Mouse (Mus musculus): ENCODE data around the gene Eea1. TPM values are rescaled to one million over a fixed set of nuclear protein-coding genes. Genes with fewer than 3 reads are reported as not detected.

Eea1 gene
- 21.6 and 21.7 TPM in 2 replicates for polyA plus RNA-seq (2015; fragmentation: Nextera tagmentation; extraction: Ambion mirVana)

- no peaks in the 10 kb centered on the region for H3K27me3 ChIP-seq
- H3K36me3 ChIP-seq, result no peaks in the 10 kb centered on the region
- H3K4me3 ChIP-seq, result peak within 1 kb of the TSS; percentile 84
- WGBS, result under 1% methylated on average over 41 of the region's 59 CpGs
- peak; percentile 99 for ATAC-seq (ENCODE audit: low FRiP score)
- peak within 1 kb of the TSS; percentile 84 for H3K4me2 ChIP-seq
- peaks cover 24% of the 10 kb centered on the region for H3K4me1 ChIP-seq (replicated peaks)
- no peaks in the 10 kb centered on the region for H3K9me3 ChIP-seq
- peak within 1 kb of the TSS; percentile 89 for H3K9ac ChIP-seq
- H3K27ac ChIP-seq, result peak within 1 kb of the TSS; percentile 94
Measured at GRCm38 (mm10) chr10:95940046-95940900, at the start of gene Eea1. Gene Eea1 (plus strand): TSS chr10:95940650.

- ATAC-seq (ENCODE audit: low FRiP score), result no peak
- Histone ChIP-seq H3K4me3 (no peak overlapping the region), H3K27me3 (no peaks in the 10 kb centered on the region), H3K36me3 (no peaks in the 10 kb centered on the region), H3K4me2 (no peak overlapping the region), H3K9me3 (no peaks in the 10 kb centered on the region), H3K9ac (no peak overlapping the region), H3K4me1 (replicated peaks) (0 out of 2 replicates have a peak, but pooled peaks cover 7% of the 10 kb centered on the region), H3K27ac (no peak overlapping the region)
- WGBS, result 79% methylated on average over 7 of the region's 7 CpGs
Measured at GRCm38 (mm10) chr10:95891214-95891960, 49.1 kb upstream of the Eea1 start.

- 78% methylated on average over 9 of the region's 9 CpGs for WGBS
- no peak overlapping the region for H3K9ac ChIP-seq
- 0 out of 2 replicates have a peak, but pooled peaks cover 7% of the 10 kb centered on the region for H3K4me1 ChIP-seq (replicated peaks)
- no peak overlapping the region for H3K27ac ChIP-seq
- H3K9me3 ChIP-seq, result no peaks in the 10 kb centered on the region
- ATAC-seq (ENCODE audit: low FRiP score), result no peak
- H3K4me3 ChIP-seq, result no peak overlapping the region
- no peaks in the 10 kb centered on the region for H3K27me3 ChIP-seq
- no peak overlapping the region for H3K4me2 ChIP-seq
- H3K36me3 ChIP-seq, result no peaks in the 10 kb centered on the region
Measured at GRCm38 (mm10) chr10:95892132-95892531, 48.3 kb upstream of the Eea1 start.

GRCm38 (mm10) chr10:95893291-95893932 lies 47.0 kb upstream of the Eea1 start:
- Histone ChIP-seq H3K36me3 (no peaks in the 10 kb centered on the region), H3K9me3 (no peaks in the 10 kb centered on the region), H3K4me2 (no peak overlapping the region), H3K27ac (no peak overlapping the region), H3K9ac (no peak overlapping the region), H3K4me3 (no peak overlapping the region), H3K27me3 (no peaks in the 10 kb centered on the region), H3K4me1 (replicated peaks) (0 out of 2 replicates have a peak, but pooled peaks cover 7% of the 10 kb centered on the region)
- 87% methylated on average over 14 of the region's 14 CpGs for WGBS
- ATAC-seq (ENCODE audit: low FRiP score), result no peak

- H3K27me3 ChIP-seq, result no peaks in the 10 kb centered on the region
- 0 out of 2 replicates have a peak, but pooled peaks cover 7% of the 10 kb centered on the region for H3K4me1 ChIP-seq (replicated peaks)
- peak overlapping the region; percentile 26 for H3K4me3 ChIP-seq
- H3K36me3 ChIP-seq, result no peaks in the 10 kb centered on the region
- ATAC-seq (ENCODE audit: low FRiP score), result peak; percentile 53; the same call in 1 of the 2 replicates
- H3K9ac ChIP-seq, result peak overlapping the region; percentile 49
- H3K9me3 ChIP-seq, result no peaks in the 10 kb centered on the region
- peak overlapping the region; percentile 53 for H3K4me2 ChIP-seq
- H3K27ac ChIP-seq, result no peak overlapping the region
- WGBS, result 38% methylated on average over 17 of the region's 17 CpGs
Measured at GRCm38 (mm10) chr10:95894036-95894855, 46.2 kb upstream of the Eea1 start.

GRCm38 (mm10) chr10:95894856-95895386 lies 45.5 kb upstream of the Eea1 start:
- Histone ChIP-seq H3K36me3 (no peaks in the 10 kb centered on the region), H3K4me2 (peak overlapping the region; percentile 53), H3K9me3 (no peaks in the 10 kb centered on the region), H3K4me3 (peak overlapping the region; percentile 26), H3K4me1 (replicated peaks) (0 out of 2 replicates have a peak, but pooled peaks cover 7% of the 10 kb centered on the region), H3K27ac (no peak overlapping the region), H3K9ac (peak overlapping the region; percentile 49; the same call in 1 of the 2 replicates), H3K27me3 (no peaks in the 10 kb centered on the region)
- WGBS, result 46% methylated on average over 10 of the region's 10 CpGs
- ATAC-seq (ENCODE audit: low FRiP score), result peak; percentile 70

- Histone ChIP-seq H3K27me3 (no peaks in the 10 kb centered on the region), H3K9me3 (no peaks in the 10 kb centered on the region), H3K4me2 (no peak overlapping the region), H3K9ac (no peak overlapping the region), H3K4me1 (replicated peaks) (0 out of 2 replicates have a peak, but pooled peaks cover 7% of the 10 kb centered on the region), H3K27ac (no peak overlapping the region), H3K4me3 (no peak overlapping the region), H3K36me3 (no peaks in the 10 kb centered on the region)
- peak; percentile 63 for ATAC-seq (ENCODE audit: low FRiP score)
- WGBS, result 63% methylated on average over 5 of the region's 5 CpGs
Measured at GRCm38 (mm10) chr10:95898471-95899154, 41.8 kb upstream of the Eea1 start.

GRCm38 (mm10) chr10:95904668-95905067 lies 35.8 kb upstream of the Eea1 start:
- H3K4me3 ChIP-seq, result no peak overlapping the region
- no peak overlapping the region for H3K9ac ChIP-seq
- no peaks in the 10 kb centered on the region for H3K4me1 ChIP-seq (replicated peaks)
- H3K9me3 ChIP-seq, result no peaks in the 10 kb centered on the region
- H3K4me2 ChIP-seq, result no peak overlapping the region
- no peaks in the 10 kb centered on the region for H3K27me3 ChIP-seq
- no peaks in the 10 kb centered on the region for H3K36me3 ChIP-seq
- WGBS, result 94% methylated on average over 6 of the region's 6 CpGs
- ATAC-seq (ENCODE audit: low FRiP score), result no peak
- H3K27ac ChIP-seq, result no peak overlapping the region

- H3K4me2 ChIP-seq, result no peak overlapping the region
- WGBS, result over 99% methylated on average over 4 of the region's 4 CpGs
- H3K36me3 ChIP-seq, result no peaks in the 10 kb centered on the region
- no peaks in the 10 kb centered on the region for H3K4me1 ChIP-seq (replicated peaks)
- H3K9ac ChIP-seq, result no peak overlapping the region
- no peak overlapping the region for H3K4me3 ChIP-seq
- no peaks in the 10 kb centered on the region for H3K9me3 ChIP-seq
- ATAC-seq (ENCODE audit: low FRiP score), result no peak
- no peaks in the 10 kb centered on the region for H3K27me3 ChIP-seq
- no peak overlapping the region for H3K27ac ChIP-seq
Measured at GRCm38 (mm10) chr10:95909246-95909909, 31.1 kb upstream of the Eea1 start.

- H3K4me1 ChIP-seq (replicated peaks), result no peaks in the 10 kb centered on the region
- no peaks in the 10 kb centered on the region for H3K36me3 ChIP-seq
- H3K4me2 ChIP-seq, result no peak overlapping the region
- no peak overlapping the region for H3K4me3 ChIP-seq
- no peaks in the 10 kb centered on the region for H3K27me3 ChIP-seq
- no peak overlapping the region for H3K27ac ChIP-seq
- H3K9ac ChIP-seq, result no peak overlapping the region
- H3K9me3 ChIP-seq, result no peaks in the 10 kb centered on the region
- no peak for ATAC-seq (ENCODE audit: low FRiP score)
- 84% methylated on average over 5 of the region's 5 CpGs for WGBS
Measured at GRCm38 (mm10) chr10:95911016-95911415, 29.4 kb upstream of the Eea1 start.
